Mouse (Mus musculus) right cerebral cortex, postnatal 14 days (tissue): ENCODE results near the gene Ms4a15.
A peak's percentile ranks its signal among the peaks of the same experiment; 100 is the strongest.

Experiments used
- DNase-seq: peaks from one replicate; pipeline ENCODE4 v3.0.0; 2022

The Ms4a15 gene

DNA sequence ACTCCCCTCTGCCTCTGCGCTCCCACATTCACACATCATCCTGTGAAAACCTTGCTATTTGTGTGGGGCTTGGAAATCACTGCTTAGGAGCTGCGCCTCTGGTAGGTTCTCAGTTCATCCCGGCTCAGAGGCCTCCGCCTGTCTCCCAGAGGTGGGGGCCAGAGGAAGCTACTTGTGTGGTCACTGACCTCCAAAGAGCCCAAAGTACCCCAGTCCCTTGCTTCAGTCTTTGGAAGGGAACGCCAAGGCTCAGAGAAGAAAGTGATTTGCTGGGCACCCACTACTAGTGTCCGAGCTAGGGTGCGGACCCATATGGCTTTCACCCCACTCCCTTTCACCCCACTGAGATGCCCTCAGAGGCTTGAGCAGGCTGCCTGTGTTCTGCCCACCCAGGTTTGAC, at the start of gene Ms4a15:
Ms4a15 (minus strand) TSS at position 101 of the 400 bp plus-strand sequence.
- no peak for DNase-seq

DNA sequence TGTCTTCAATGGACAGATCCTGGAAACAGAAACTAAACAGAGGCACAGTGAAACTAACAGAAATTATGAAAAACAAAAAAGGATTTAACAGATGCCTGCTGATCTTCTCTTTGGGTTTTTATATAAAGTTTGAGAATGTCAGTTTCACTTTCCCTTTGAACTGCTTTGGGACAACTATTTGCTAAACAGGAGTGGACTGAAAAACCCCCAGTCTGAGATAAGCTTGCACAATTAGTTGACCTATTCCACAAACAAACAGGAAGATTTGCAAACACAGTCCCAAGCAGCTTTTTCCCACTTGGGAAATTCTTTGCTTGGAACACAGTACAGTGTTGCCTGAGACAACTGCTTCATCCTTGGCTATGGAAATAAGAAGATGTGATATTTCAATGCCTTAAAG, 44.5 kb upstream of the Ms4a15 start:
- no peak for DNase-seq

DNA sequence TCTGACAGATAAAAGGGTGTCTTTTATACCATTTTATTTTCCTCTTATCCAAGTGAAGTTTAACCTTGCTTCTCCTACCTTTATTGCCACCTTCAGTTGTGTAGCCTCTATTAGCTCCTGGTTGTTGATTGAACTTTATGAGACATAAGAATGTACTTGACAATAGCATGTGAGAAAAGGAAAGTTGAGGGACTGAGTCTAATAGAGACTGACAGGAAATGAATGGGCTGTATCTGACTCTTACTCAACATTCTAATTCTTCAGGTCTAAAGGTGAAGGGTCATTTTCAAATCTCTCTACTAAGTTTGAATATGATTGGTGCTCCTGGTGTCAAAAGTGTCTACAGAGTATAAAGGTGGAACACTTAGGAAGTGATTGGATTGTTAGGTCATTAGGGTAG, 29.3 kb upstream of the Ms4a15 start:
- no peak for DNase-seq

DNA sequence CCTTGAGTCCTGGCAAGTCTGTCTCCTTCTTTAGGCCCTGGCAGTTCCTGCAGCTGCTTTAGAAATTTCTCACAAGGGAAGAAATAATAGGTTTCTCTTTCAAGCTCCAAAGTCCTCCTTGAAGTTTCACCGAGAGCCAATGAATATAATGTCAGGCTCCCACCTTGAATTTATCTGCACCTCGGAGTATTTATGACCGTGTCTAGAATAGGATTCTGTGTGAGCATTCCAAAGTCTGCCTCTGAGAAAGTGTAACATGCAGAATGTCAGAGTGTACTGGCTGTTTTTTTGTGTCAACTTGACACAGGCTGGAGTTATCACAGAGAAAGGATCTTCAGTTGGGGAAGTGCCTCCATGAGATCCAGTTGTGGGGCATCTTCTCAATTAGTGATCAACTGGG, 24.8 kb upstream of the Ms4a15 start, which contains the start of gene Ms4a18:
Ms4a18 (minus strand) TSS at position 141 of the 400 bp plus-strand sequence.
- DNase-seq: no peak

- DNase-seq: no peak
Observed at GRCm38 (mm10) chr19:11017251-11017650, 24.2 kb upstream of the Ms4a15 start.

DNA sequence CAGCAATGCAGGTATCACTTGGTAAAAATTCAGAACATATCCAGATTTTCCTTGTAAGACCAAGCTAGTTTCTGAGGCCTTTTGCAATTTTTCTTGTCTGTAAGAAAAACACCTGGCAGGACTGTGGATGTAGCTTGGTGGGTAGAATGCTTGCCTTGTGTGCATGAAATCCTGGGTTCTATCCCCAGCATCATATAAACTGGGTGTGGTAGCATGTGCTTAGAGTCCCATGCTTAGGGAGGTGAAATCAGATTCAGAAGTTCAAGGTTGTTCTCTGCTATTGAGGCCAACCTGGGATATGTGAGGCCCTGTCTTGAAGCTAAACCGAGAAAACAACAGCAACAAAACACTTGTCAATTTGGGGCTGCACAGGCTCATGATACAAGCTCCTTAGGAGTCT, 22.9 kb upstream of the Ms4a15 start:
- no peak for DNase-seq

GRCm38 (mm10) chr19:11015468-11015867, 22.4 kb upstream of the Ms4a15 start:
- no peak for DNase-seq

DNA sequence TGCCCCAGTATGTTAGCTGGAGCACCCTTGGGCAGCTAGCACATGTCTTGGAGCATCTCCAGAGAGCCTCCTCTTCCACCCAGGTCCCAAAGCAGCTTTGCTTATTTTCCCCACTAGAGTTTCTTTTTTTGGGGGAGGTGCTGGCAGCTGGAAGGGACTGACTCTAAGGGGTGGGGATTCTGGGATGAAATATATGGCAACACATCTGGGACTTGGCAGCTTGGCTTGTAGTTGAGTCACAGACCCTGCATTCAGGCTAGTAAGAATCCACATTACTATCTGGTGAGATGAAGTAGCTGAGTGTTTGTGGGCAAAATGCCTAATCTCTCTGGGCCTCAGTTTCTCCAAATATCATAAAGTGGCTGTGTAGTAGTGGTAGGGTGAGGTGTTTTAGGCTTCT, 1.1 kb downstream of the Ms4a15 start:
- DNase-seq: no peak

DNA sequence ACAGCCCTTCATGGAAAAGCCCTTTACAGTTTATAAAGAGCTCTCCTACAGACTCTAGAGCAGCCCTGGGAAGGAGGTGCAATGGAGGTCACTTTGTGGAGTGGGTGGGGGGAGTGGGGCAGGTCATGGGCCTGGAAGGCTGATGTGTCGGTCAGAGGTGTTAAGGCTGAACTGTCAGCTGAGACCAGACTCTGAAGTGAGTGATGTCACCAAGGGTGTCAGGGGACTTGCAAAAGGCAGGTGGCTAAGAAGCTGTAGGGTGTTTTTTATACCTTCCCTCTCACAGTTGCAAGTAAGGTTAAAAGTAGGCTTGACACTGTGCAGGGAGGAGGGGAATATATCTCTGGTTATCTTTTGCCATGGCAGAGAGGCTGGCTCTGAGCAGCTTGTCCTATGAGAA, 2.3 kb downstream of the Ms4a15 start:
- no peak for DNase-seq

DNA sequence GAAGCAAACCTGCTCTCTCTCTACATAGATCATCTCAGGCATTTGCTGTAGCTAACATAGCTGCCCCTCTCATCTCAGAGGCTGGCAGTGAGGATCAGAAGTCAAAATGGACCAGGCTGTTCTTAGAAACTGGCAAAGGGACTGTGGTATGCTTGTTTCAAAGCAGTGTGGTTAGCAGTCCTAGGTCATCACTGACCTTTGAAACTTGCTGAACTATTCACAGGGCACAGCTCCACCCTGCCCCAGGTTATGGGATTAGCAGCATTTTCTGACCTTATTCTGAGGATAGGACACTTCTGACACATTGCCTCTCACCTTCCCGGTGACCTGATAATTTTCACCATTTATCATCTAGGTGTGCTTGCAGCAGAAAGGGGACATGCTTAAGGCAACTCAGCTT, 4.5 kb downstream of the Ms4a15 start:
- no peak for DNase-seq

- no peak for DNase-seq
Observed at GRCm38 (mm10) chr19:10985889-10986288, 7.2 kb downstream of the Ms4a15 start.

GRCm38 (mm10) chr19:10984551-10984950, 8.5 kb downstream of the Ms4a15 start:
- DNase-seq: no peak

GRCm38 (mm10) chr19:10983146-10983545, 9.9 kb downstream of the Ms4a15 start:
- no peak for DNase-seq

- no peak for DNase-seq
Observed at GRCm38 (mm10) chr19:10980210-10980609, 12.8 kb downstream of the Ms4a15 start.

DNA sequence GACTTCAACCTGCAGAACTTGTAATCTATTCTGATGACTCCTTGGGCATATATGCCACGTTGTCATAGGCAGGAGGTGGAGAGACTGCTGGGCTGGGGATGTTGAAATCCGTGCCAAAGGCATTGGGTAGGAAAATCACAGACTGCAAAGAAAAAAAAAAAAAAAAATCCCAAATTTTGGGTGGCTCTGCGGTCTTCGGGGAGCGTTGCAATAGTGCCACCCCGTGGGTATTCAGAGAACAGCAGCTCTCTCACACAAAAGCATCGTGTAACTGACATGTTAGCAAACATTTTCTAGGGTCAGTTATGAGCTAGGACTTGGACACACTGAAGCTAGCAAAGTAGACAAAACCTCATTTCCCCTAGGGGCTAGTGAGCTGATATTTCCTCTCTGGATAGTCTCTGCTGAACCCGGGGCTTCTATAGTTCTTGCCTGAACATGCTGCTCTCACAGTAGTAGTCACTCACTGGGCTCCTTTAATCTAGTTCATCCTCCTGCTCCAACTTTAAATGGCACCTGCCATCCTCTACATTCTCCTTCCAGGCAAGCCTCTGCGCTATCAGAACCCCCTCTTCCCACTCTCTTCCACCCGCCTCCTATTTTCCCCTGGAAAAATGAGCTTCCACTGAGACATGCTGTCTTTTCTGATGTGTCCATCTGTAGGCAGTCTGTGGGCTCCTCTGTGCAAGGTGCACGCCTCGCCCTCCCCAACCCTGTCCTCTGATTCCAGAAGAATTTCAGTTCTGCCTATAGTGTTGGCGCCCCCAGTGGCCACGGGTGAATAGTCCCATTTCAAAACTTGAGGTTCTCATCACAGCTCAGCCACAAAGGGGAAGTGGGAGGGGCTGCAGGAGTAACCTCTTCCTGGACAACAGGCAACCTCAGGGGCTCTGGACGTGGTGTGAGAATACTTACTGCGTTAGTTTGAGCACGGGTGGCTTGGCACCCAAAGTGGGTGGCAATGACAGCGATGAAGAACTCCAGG, 13.6 kb downstream of the Ms4a15 start:
- DNase-seq: peak; percentile 83

- no peak for DNase-seq
Observed at GRCm38 (mm10) chr19:10976318-10976717, 16.7 kb downstream of the Ms4a15 start.

DNA sequence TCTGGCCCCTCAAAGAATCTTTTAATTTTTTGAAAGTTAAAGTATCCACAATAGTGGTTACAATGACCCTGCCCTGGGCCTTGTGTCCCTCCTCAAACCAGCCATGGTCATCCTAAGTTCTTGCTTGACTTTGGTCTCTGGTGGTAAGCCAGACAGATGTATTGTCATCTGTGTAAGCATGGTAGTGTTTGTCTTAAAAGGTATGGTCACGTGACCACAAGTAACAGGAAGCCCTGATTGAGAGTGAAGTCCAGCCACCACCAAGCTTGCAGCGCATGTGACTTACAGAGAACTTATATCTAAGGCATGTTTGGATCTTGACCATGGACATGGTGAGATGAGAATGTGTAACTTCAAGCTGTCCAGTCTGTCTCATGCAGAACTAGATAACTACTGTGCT, 17.9 kb downstream of the Ms4a15 start:
- DNase-seq: no peak

DNA sequence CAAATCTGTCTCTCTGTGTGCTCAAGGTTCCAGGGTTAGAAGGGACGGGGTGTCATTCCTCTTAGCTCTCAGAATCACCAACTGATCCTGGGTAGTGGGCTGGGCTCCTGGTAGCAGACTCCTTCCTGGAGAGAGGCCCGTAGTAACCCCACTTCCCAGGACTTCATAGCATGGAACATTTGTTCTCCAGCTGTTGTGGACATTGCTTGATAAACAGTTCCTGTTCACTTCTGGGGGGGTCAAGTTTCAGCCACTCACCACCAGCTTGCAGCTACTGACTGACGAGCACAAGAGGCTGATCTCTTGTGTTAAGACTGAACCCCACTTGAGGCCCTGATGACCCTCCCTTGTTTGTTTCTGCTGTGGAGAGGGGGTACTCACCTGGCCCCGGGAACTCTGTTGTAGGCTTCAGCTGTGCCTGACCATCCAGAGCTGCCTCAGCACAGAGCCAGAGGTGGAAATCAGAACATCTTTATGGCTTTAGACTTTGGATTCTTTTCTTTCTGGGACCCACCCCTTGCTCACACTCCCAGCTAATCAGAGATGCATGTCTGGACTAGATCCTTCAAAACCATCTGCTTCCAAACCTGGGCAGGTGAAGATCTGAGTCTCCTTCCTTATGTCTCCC, 18.7 kb downstream of the Ms4a15 start, which contains the start of gene Ms4a10:
Ms4a10 (minus strand) TSS at position 433 of the 628 bp plus-strand sequence.
- no peak for DNase-seq

DNA sequence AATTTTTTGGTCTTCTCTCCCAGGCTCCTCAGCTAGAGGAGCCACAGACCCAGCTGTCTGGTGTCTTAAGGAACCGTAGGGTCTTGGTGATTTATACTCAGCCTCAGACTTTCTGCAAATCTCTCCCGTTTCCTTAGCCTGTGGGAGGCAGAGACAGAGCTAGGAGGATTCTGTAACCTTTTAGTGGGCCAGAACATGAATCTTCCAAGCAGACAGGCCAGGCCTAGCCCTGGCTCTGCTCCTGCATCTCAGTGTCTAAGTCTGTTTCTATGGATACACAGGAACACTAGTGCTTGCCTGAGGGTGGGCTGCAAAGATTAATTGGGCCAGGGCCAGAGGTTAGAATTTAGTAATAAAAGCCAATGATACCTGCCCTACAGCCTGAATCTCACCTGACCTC, 19.9 kb downstream of the Ms4a15 start:
- no peak for DNase-seq

GRCm38 (mm10) chr19:10972660-10973059, 20.4 kb downstream of the Ms4a15 start:
- no peak for DNase-seq

- DNase-seq: no peak
Observed at GRCm38 (mm10) chr19:10970457-10970856, 22.6 kb downstream of the Ms4a15 start.

- DNase-seq: no peak
Observed at GRCm38 (mm10) chr19:10968578-10968977, 24.5 kb downstream of the Ms4a15 start.

DNA sequence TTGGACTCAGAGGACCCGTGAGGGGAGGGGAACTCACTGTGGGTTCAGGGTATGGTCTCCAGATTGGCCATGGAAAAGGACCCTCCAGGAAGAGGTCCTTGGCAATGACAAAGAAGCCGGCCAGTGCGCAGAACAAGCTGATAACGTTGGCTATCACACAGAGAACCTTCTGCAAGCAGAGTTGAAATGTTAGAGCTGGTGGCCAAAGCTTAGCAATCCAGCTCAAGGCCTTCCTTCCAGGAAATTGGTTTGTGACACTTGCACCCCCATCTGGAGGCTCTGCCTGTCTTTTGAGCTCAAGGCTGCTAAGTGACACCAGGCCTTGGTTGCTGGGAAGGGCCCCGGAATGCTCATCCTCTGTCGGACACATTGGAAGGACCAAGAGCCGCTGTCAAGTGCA, 27.3 kb downstream of the Ms4a15 start:
- no peak for DNase-seq

- no peak for DNase-seq
Observed at GRCm38 (mm10) chr19:10959978-10960346, 33.1 kb downstream of the Ms4a15 start.
